Mouse (Mus musculus) liver, embryonic 14.5 days (tissue): ENCODE measurements around the gene Poc1a. TPM values are rescaled to one million over a fixed set of nuclear protein-coding genes. Genes with fewer than 3 reads are reported as not detected.

Source experiments
- ATAC-seq: fragments of 200-750 bp; cut with Nextera tagmentation; 2 replicates; pipeline ENCODE4 v1.8.0; 2017; ENCODE audit warnings: moderate number of reproducible peaks, mild to moderate bottlenecking, moderate library complexity; ENCODE audit not compliant: insufficient read depth
- DNase-seq, 3 experiments: peaks; one replicate each; pipeline ENCODE4 v3.0.0-alpha.2; 2012 to 2013; ENCODE audit warnings: low read depth in 3 of 3, low spot score in 3 of 3
- H3K27ac ChIP-seq: fragments of 300-500 bp; sonication (generic); 2 replicates; pipeline ENCODE4 v1.5.1; 2014; ENCODE audit warnings: moderate library complexity, mild to moderate bottlenecking, control low read depth, inconsistent platforms
- H3K27me3 ChIP-seq: fragments of 300-500 bp; sonication (generic); 2 replicates; pipeline ENCODE4 v1.6.1; 2014; ENCODE audit warnings: mild to moderate bottlenecking, low read length, moderate library complexity; ENCODE audit not compliant: control insufficient read depth, insufficient read depth
- H3K36me3 ChIP-seq: fragments of 300-500 bp; sonication (generic); replicated peaks from 2 replicates; pipeline ENCODE4 v1.6.1; 2014; ENCODE audit warnings: low read depth; ENCODE audit not compliant: control insufficient read depth, insufficient read depth
- H3K4me1 ChIP-seq, 2 experiments: fragments of 200-500 bp in 1 of 2; fragments of 300-500 bp in 1 of 2; sonication (generic) in 1 of 2; replicated peaks; 2 replicates each; pipeline ENCODE4 v1.6.1; 2012 to 2014; ENCODE audit warnings: antibody characterized with exemption in 1 of 2, inconsistent platforms in 1 of 2, low read length in 1 of 2; ENCODE audit not compliant: control insufficient read depth in 2 of 2, insufficient read depth in 2 of 2
- H3K4me2 ChIP-seq: fragments of 300-500 bp; sonication (generic); 2 replicates; pipeline ENCODE4 v1.6.1; 2014; ENCODE audit warnings: low read depth, mild to moderate bottlenecking, control low read depth, moderate library complexity
- H3K4me3 ChIP-seq, 2 experiments: fragments of 200-500 bp in 1 of 2; fragments of 300-500 bp in 1 of 2; sonication (generic) in 1 of 2; 2 replicates each; pipeline ENCODE4 v1.5.1; 2012 to 2014; ENCODE audit warnings: low read depth in 2 of 2, low read length in 2 of 2, mild to moderate bottlenecking in 2 of 2, control low read depth in 1 of 2, inconsistent platforms in 1 of 2, moderate library complexity in 1 of 2; ENCODE audit not compliant: insufficient read depth in 1 of 2
- H3K9ac ChIP-seq: fragments of 300-500 bp; sonication (generic); replicated peaks from 2 replicates; pipeline ENCODE4 v1.6.1; 2014; ENCODE audit warnings: mild to moderate bottlenecking, control low read depth, moderate library complexity
- H3K9me3 ChIP-seq: fragments of 300-500 bp; sonication (generic); 2 replicates; pipeline ENCODE4 v1.6.1; 2016; ENCODE audit warnings: low read length, mixed read lengths; ENCODE audit not compliant: control insufficient read depth
- CTCF ChIP-seq: IDR thresholded peaks from 2 replicates; pipeline ENCODE4 v1.5.1; 2016; ENCODE audit warnings: antibody characterized with exemption, low read depth, control low read depth
- EP300 ChIP-seq: IDR thresholded peaks from 2 replicates; pipeline ENCODE4 v1.6.1; 2016; ENCODE audit warnings: antibody characterized with exemption, low read depth
- WGBS: fragments of 180-500 bp; shearing (Covaris S2); extraction: QIAGEN DNeasy Blood & Tissue Kit; methylation state at CpG from one replicate; pipeline ENCODE4 v1.1.7; 2014; ENCODE audit not compliant: insufficient replicate concordance; 5-methylcytosine and 5-hydroxymethylcytosine counted together
- polyA plus RNA-seq, 2 experiments: library from polyadenylated mRNA; depleted of rRNA in 1 of 2; stranded (reverse) in 1 of 2; unstranded in 1 of 2; fragments of >200 nt; fragmentation: Nextera tagmentation in 1 of 2; extraction: Ambion mirVana in 1 of 2; gene quantifications; 2 replicates each; pipeline versions ENCODE4 v1.2.1 to v1.2.3; 2012 to 2014

The Poc1a gene
- polyA plus RNA-seq, 2 experiments, result 17.8 to 21.4 TPM

GRCm38 (mm10) chr9:106262075-106262474, 18.8 kb upstream of the Poc1a start:
- no peak for DNase-seq
- Histone ChIP-seq H3K4me3 (no peak overlapping the region), H3K27ac (no peak overlapping the region), H3K9ac (no peak overlapping the region), H3K4me2 (no peak overlapping the region), H3K9me3 (no peaks in the 10 kb centered on the region), H3K36me3 (no peaks in the 10 kb centered on the region), H3K4me1 (peaks cover 0 to 14% of the 10 kb centered on the region in 2 experiments; a peak in 2 of 4 replicates), H3K27me3 (no peaks in the 10 kb centered on the region)
- TF ChIP-seq EP300 (no peak), CTCF (no peak)
- ATAC-seq, result no peak
- WGBS, result 60% methylated on average over 3 of the region's 3 CpGs

DNA sequence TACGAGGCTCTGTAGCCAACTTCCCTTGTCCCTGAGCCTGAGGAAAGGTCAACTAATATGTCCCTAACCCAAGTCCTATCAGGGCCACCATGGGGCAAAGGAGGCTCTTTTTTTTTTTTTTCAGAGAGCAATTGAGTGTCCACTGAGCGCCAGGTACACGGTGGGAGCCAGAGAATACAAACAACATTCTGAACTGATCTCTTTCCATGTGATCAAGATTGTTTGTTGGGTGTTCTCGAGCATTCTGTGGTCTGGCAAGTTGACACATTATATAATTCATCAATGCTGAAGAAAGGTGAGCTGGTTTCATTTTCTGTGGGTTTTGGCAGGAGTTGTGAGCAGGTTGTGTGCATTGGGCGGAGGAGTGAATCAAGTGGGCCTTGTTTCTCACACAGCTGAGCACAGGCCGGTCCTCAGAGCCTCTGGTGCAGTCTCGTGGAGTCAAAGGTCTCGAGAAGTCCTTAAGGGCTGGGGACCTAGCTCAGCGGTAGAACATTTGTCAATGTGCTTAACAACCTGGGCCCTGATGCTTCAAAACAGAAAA, 17.4 kb upstream of the Poc1a start:
- H3K27me3 ChIP-seq, result no peaks in the 10 kb centered on the region
- no peaks in the 10 kb centered on the region for H3K36me3 ChIP-seq
- H3K9me3 ChIP-seq, result no peaks in the 10 kb centered on the region
- 61% methylated on average over 9 of the region's 9 CpGs for WGBS
- no peak overlapping the region for H3K27ac ChIP-seq
- no peak for DNase-seq
- TF ChIP-seq EP300 (no peak), CTCF (no peak)
- no peak overlapping the region for H3K4me2 ChIP-seq
- H3K4me3 ChIP-seq, result no peak overlapping the region
- H3K9ac ChIP-seq, result no peak overlapping the region
- no peak for ATAC-seq
- H3K4me1 ChIP-seq, result peaks cover 0 to 8% of the 10 kb centered on the region in 2 experiments; a peak in 1 of 4 replicates

- no peak overlapping the region for H3K9ac ChIP-seq
- H3K27me3 ChIP-seq, result no peaks in the 10 kb centered on the region
- H3K4me2 ChIP-seq, result no peak overlapping the region
- no peaks in the 10 kb centered on the region for H3K36me3 ChIP-seq
- DNase-seq (no peak), ATAC-seq (no peak)
- no peak for TF ChIP-seq CTCF
- no peak overlapping the region for H3K4me3 ChIP-seq
- 60% methylated on average over 12 of the region's 12 CpGs for WGBS
- no peaks in the 10 kb centered on the region for H3K9me3 ChIP-seq
- H3K27ac ChIP-seq, result no peak overlapping the region
- H3K4me1 ChIP-seq, result peaks cover 0 to 13% of the 10 kb centered on the region in 2 experiments; a peak in 2 of 4 replicates
Observed at GRCm38 (mm10) chr9:106265358-106266075, 15.3 kb upstream of the Poc1a start.

DNA sequence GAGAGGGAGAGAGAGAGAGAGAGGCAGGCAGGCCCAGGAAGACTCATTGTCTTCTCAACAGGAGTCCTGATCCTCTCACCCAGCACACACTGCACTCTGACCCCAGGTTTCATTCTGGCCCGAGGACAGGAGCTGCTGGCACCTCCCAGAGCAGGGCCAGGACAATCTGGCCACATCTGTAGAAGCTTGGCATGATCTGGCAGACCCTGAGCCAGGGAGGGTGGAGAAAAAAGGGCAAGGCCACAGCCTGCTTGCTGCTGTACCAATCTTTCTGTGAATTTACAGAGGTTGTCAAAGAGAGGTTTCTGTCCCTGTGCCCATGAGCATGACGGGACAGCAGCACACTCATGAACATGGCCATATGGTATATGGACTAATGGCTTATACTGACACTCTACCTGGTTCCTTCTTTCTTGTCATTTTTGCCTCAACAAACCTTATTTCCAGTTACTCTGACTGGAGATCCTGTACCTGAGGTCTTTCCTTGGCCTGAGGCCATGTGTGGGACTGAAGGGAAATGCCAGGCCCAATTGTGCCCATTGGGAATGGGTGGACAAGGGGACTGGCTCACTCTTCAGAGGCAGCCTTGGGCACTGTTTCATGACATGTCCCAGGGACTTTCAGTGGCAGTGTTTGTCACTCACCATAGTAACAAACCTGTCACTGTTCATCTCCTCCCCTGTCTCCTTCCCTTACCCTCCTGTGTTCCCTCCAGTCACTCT, 13.8 kb upstream of the Poc1a start:
- DNase-seq (no peak), ATAC-seq (no peak)
- H3K36me3 ChIP-seq, result no peaks in the 10 kb centered on the region
- H3K4me2 ChIP-seq, result no peak overlapping the region
- 46% methylated on average over 2 of the region's 2 CpGs for WGBS
- H3K27ac ChIP-seq, result no peak overlapping the region
- peaks cover 0 to 4% of the 10 kb centered on the region in 2 experiments; a peak in 2 of 4 replicates for H3K4me1 ChIP-seq
- H3K4me3 ChIP-seq, result no peak overlapping the region
- TF ChIP-seq EP300, result no peak
- TF ChIP-seq CTCF, result no peak
- H3K9ac ChIP-seq, result no peak overlapping the region
- no peaks in the 10 kb centered on the region for H3K27me3 ChIP-seq
- H3K9me3 ChIP-seq, result no peaks in the 10 kb centered on the region

GRCm38 (mm10) chr9:106268421-106268820, 12.4 kb upstream of the Poc1a start:
- TF ChIP-seq CTCF, result no peak
- TF ChIP-seq EP300, result no peak
- ATAC-seq (no peak), DNase-seq (no peak)
- Histone ChIP-seq H3K4me3 (no peak overlapping the region), H3K36me3 (no peaks in the 10 kb centered on the region), H3K9me3 (no peaks in the 10 kb centered on the region), H3K4me2 (no peak overlapping the region), H3K27me3 (no peaks in the 10 kb centered on the region), H3K4me1 (peaks cover 0 to 4% of the 10 kb centered on the region in 2 experiments; a peak in 2 of 4 replicates), H3K9ac (no peak overlapping the region), H3K27ac (no peak overlapping the region)
- 37% methylated on average over 4 of the region's 4 CpGs for WGBS
